Mouse (Mus musculus): ENCODE results near the gene Dnm2. TPM values are rescaled to one million over a fixed set of nuclear protein-coding genes. Genes with fewer than 3 reads are reported as not detected.

Dnm2 gene
- polyA plus RNA-seq, 1 experiment from 2014 or later: 81.1 TPM

DNA sequence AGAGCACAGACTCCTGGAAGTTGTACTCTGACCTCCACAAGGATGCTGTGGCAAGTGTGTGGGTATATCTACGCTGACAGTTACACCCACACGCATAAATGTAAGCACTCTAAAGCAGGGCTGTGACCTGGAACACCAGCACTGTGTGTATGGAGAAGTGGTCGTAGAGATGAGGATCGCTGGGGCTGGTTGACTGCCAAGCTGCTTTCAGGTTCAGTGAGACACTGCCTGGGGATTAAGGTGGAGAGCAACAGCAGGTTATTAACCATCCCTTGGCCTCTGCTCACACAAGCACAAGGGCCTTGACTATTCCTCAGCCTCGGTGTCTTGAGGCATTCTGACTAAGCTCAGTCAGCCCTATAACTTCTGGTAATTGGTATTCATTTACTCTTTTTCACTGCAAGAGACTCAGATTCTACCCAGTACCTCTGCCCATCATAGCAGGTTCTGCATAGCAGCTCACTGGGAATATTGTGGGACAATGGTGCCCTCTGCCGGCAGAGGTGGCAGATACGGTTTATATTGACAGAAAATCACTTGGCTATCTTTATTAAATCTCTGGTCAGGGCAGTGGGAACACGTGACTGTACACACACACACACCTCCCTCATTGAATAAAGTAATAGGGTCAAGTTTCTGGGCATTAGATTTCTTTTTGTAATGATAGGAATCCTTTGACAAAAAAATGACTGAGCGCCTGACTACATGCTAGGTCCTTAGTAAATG lies 15.0 kb upstream of the Dnm2 start:
- H3K4me1 ChIP-seq (ENCODE audit: insufficient read depth, low read depth, low read length): no peaks in the 10 kb centered on the region
- no peaks in the 10 kb centered on the region for H3K9me3 ChIP-seq (ENCODE audit: low read length)
- DNase-seq (ENCODE audit: low spot score): peak; percentile 87
- no peaks in the 10 kb centered on the region for H3K27me3 ChIP-seq (replicated peaks; ENCODE audit: insufficient read depth, low read length)
- WGBS: 35% methylated on average over 9 of the region's 9 CpGs
- no peak overlapping the region for H3K27ac ChIP-seq (ENCODE audit: low read length)
- peak; percentile 37 for ATAC-seq
- no peak overlapping the region for H3K4me3 ChIP-seq (ENCODE audit: low read depth, low read length)
- peaks cover 7% of the 10 kb centered on the region for H3K36me3 ChIP-seq (ENCODE audit: insufficient read depth, low read length)
- H3K4me2 ChIP-seq (replicated peaks; ENCODE audit: low read depth, low read length): no peak overlapping the region
- H3K9ac ChIP-seq (replicated peaks; ENCODE audit: low read depth): no peak overlapping the region
- TF ChIP-seq CTCF (IDR thresholded peaks at IDR 0.05): peak; percentile 84
- no peak for TF ChIP-seq EP300 (IDR thresholded peaks at IDR 0.05)

DNA sequence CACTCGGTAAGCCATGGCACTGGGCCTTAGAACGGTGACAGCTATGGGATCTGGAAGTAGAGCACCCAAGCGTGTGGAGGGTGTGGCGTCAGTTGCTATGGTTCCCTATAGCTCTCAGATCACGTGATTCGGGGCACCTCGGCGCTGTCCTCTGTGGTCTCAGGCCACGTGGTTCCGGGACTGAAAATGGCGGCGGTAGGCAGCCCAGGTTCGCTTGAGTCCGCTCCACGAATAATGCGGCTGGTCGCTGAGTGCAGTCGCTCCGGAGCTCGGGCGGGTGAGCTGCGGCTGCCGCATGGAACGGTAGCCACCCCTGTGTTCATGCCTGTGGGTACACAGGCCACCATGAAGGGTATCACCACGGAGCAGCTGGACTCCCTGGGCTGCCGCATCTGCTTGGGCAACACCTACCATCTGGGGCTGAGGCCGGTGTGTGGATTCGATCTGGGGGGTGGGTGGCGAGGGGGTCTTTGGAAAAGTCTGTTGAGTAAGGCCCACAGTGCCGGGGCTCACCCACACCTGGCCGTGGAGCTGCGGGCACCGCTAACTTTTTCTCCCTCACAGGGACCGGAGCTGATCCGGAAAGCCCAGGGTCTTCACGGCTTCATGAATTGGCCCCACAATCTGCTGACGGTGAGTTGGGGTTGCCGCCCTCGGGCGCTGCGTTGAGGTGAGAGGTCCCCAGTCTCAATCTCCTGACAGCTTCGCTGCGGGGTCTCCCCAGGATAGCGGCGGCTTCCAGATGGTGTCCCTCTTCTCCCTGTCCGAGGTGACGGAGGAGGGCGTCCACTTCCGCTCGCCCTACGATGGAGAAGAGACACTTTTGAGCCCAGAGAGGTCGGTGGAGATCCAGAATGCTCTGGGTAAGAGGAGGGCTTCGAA lies 12.8 kb upstream of the Dnm2 start, which contains the start of gene Qtrt1:
Gene Qtrt1, plus strand, starts transcription at position 169 of the 882 bp plus-strand sequence.
- Histone ChIP-seq H3K9ac (replicated peaks; ENCODE audit: low read depth) (peak within 1 kb of the TSS; percentile 48; the same call in 1 of the 2 replicates), H3K4me3 (ENCODE audit: low read depth, low read length) (peak within 1 kb of the TSS; percentile 64), H3K27me3 (replicated peaks; ENCODE audit: insufficient read depth, low read length) (no peaks in the 10 kb centered on the region), H3K27ac (ENCODE audit: low read length) (no peak within 1 kb of the TSS; the same call in 1 of the 2 replicates), H3K4me2 (replicated peaks; ENCODE audit: low read depth, low read length) (peak within 1 kb of the TSS; percentile 71), H3K36me3 (ENCODE audit: insufficient read depth, low read length) (no peaks in the 10 kb centered on the region), H3K9me3 (ENCODE audit: low read length) (no peaks in the 10 kb centered on the region), H3K4me1 (ENCODE audit: insufficient read depth, low read depth, low read length) (no peaks in the 10 kb centered on the region)
- peak; percentile 98 for ATAC-seq
- DNase-seq (ENCODE audit: low spot score): peak; percentile 98
- WGBS: 2% methylated on average over 53 of the region's 53 CpGs
- TF ChIP-seq CTCF (IDR thresholded peaks at IDR 0.05): no peak
- TF ChIP-seq EP300 (IDR thresholded peaks at IDR 0.05): no peak

DNA sequence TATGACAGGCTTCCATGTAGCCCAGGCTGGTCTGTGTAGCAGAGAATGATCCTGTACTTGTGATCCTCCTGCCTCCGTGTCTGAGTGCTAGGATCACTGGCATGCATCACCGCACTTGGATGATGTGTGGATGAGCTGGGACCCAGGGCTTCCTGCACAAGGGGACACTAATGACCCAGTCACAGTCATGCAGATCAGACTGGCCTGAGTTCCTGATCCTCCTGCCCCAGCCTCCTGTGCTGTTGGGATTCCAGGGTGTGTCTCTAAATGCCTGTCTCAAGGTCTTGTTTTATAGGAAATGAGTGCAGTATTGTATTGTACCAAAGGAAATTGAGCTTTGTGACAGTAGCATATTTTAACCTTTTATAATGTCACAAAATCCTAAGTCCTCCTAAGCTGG lies 6.8 kb upstream of the Dnm2 start:
- H3K27ac ChIP-seq (ENCODE audit: low read length): no peak overlapping the region
- no peak overlapping the region for H3K4me2 ChIP-seq (replicated peaks; ENCODE audit: low read depth, low read length)
- H3K4me3 ChIP-seq (ENCODE audit: low read depth, low read length): no peak overlapping the region
- DNase-seq (ENCODE audit: low spot score) (no peak), ATAC-seq (no peak)
- H3K9ac ChIP-seq (replicated peaks; ENCODE audit: low read depth): no peak overlapping the region
- no peaks in the 10 kb centered on the region for H3K27me3 ChIP-seq (replicated peaks; ENCODE audit: insufficient read depth, low read length)
- no peaks in the 10 kb centered on the region for H3K9me3 ChIP-seq (ENCODE audit: low read length)
- WGBS: 98% methylated on average over 2 of the region's 2 CpGs
- no peak for TF ChIP-seq CTCF (IDR thresholded peaks at IDR 0.05)
- no peak for TF ChIP-seq EP300 (IDR thresholded peaks at IDR 0.05)
- no peaks in the 10 kb centered on the region for H3K4me1 ChIP-seq (ENCODE audit: insufficient read depth, low read depth, low read length)
- H3K36me3 ChIP-seq (ENCODE audit: insufficient read depth, low read length): no peaks in the 10 kb centered on the region

DNA sequence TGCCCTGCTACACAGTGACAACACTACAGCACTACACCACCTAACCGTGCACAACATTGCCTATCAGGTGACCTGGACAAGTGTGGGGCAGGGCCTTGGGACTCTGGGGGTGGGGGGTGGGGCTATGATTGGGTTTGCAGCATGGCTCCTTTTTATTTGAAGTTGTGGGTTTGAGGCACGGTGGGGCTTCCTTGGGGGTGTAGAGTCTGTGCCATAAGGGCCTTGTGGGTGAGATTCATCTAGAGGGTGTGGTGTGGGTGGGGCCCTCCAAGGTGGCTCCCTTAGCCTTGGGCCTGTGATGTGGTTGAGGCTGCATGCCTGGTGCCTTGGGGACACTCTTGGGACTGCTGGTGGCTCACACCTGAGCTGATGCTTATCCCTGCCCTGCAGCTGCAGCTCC lies 5.1 kb upstream of the Dnm2 start:
- TF ChIP-seq EP300 (IDR thresholded peaks at IDR 0.05) (no peak), CTCF (IDR thresholded peaks at IDR 0.05) (no peak)
- Histone ChIP-seq H3K4me1 (ENCODE audit: insufficient read depth, low read depth, low read length) (no peaks in the 10 kb centered on the region), H3K36me3 (ENCODE audit: insufficient read depth, low read length) (no peaks in the 10 kb centered on the region), H3K4me3 (ENCODE audit: low read depth, low read length) (no peak overlapping the region), H3K27me3 (replicated peaks; ENCODE audit: insufficient read depth, low read length) (no peaks in the 10 kb centered on the region), H3K9me3 (ENCODE audit: low read length) (no peaks in the 10 kb centered on the region), H3K4me2 (replicated peaks; ENCODE audit: low read depth, low read length) (no peak overlapping the region), H3K9ac (replicated peaks; ENCODE audit: low read depth) (no peak overlapping the region), H3K27ac (ENCODE audit: low read length) (no peak overlapping the region)
- WGBS: 71% methylated on average over 2 of the region's 2 CpGs
- ATAC-seq (no peak), DNase-seq (ENCODE audit: low spot score) (no peak)

DNA sequence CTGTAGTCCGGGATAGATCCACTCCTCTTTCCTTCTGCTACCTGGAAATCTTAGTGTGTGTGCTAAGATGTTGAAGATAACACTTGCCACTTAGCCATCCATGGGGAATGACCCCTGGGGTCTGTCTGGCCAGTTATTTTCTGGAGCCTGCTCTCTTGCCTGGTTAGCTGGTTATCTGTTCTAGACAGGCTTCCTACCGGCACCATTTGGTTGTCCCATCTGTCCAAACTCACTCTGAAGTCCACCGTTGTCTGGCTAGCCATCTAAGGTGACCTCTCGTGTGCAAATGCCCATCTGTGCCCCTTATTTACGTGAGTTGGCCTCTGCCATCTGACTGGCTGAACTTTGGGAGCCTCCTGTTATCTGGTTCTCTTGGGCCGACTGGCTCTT lies 843 bp downstream of the Dnm2 start:
- WGBS: 2% methylated on average over 6 of the region's 6 CpGs
- H3K27ac ChIP-seq (ENCODE audit: low read length): peak overlapping the region; percentile 92
- TF ChIP-seq EP300 (IDR thresholded peaks at IDR 0.05) (no peak), CTCF (IDR thresholded peaks at IDR 0.05) (no peak)
- no peaks in the 10 kb centered on the region for H3K27me3 ChIP-seq (replicated peaks; ENCODE audit: insufficient read depth, low read length)
- no peak for DNase-seq (ENCODE audit: low spot score)
- H3K9ac ChIP-seq (replicated peaks; ENCODE audit: low read depth): peak overlapping the region; percentile 95
- H3K4me2 ChIP-seq (replicated peaks; ENCODE audit: low read depth, low read length): peak overlapping the region; percentile 85
- no peak for ATAC-seq
- H3K4me1 ChIP-seq (ENCODE audit: insufficient read depth, low read depth, low read length): peaks cover 13% of the 10 kb centered on the region
- H3K4me3 ChIP-seq (ENCODE audit: low read depth, low read length): peak overlapping the region; percentile 97
- H3K36me3 ChIP-seq (ENCODE audit: insufficient read depth, low read length): no peaks in the 10 kb centered on the region
- H3K9me3 ChIP-seq (ENCODE audit: low read length): no peaks in the 10 kb centered on the region

DNA sequence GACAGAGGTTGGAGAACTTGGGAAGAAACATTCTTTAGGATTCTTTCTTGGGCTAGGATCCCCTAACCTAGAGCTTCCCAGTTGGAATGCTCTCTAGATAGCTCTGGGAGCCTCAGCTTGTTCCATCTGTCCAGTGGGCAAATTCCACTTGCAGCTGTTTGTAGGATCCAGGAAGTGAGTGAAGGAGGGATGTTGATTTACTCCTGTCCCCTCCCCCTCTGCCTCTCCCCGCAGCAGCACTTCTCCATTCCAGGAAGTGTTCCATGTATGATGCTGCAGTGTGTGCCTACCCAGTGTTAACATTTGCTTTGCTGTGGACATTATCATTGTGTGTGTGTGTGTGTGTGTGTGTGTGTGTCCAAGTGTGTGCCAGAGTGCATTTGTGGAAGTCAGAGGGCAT lies 1.3 kb downstream of the Dnm2 start:
- H3K9me3 ChIP-seq (ENCODE audit: low read length): no peaks in the 10 kb centered on the region
- no peaks in the 10 kb centered on the region for H3K36me3 ChIP-seq (ENCODE audit: insufficient read depth, low read length)
- 0% methylated on average over 1 of the region's 1 CpGs for WGBS
- H3K4me2 ChIP-seq (replicated peaks; ENCODE audit: low read depth, low read length): peak overlapping the region; percentile 85
- H3K27me3 ChIP-seq (replicated peaks; ENCODE audit: insufficient read depth, low read length): no peaks in the 10 kb centered on the region
- TF ChIP-seq CTCF (IDR thresholded peaks at IDR 0.05) (no peak), EP300 (IDR thresholded peaks at IDR 0.05) (no peak)
- peak overlapping the region; percentile 92 for H3K27ac ChIP-seq (ENCODE audit: low read length)
- H3K4me1 ChIP-seq (ENCODE audit: insufficient read depth, low read depth, low read length): peaks cover 13% of the 10 kb centered on the region
- ATAC-seq (no peak), DNase-seq (ENCODE audit: low spot score) (peak; percentile 87)
- H3K9ac ChIP-seq (replicated peaks; ENCODE audit: low read depth): peak overlapping the region; percentile 95
- peak overlapping the region; percentile 97 for H3K4me3 ChIP-seq (ENCODE audit: low read depth, low read length)

All from lung, postnatal 0 days (tissue).